Mouse (Mus musculus): ENCODE results near the gene Pdzrn3. TPM values are rescaled to one million over a fixed set of nuclear protein-coding genes. Genes with fewer than 3 reads are reported as not detected.

The Pdzrn3 gene
- polyA plus RNA-seq, 1 experiment from 2014 or later = 6.4 TPM

DNA sequence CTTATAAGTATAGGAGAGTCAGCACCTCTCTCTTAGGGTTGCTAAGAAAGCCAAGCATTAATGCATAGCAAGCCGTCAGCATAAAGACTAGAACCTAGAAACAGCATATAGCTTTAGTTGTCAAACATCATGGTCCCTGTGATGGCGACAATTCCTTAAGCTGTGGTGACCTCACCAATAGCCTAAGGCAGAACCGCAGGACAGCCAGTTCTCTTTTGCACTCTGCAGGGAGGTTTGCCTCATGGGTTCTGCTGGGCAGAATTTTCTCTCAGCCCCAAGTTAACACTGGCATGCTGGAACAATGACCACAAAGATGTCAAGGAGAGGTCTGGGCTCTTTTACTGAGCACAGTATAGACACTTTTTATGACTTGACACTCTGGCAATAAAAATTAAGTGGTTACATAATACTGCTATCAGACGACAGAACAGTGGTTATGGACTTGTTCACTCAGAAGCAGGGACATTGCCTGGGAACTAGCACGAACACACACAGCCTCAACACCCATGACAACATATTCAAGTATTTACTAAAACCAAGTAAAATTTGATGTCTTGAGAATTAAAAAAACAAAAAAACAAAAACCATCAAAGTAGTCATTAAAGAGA, 90.0 kb downstream of the Pdzrn3 start:
- Histone ChIP-seq H3K9ac (ENCODE audit: low read length) (no peak overlapping the region), H3K4me2 (ENCODE audit: low read depth, low read length, severe bottlenecking) (no peak overlapping the region), H3K36me3 (ENCODE audit: control insufficient read depth, insufficient read depth, low read length) (no peaks in the 10 kb centered on the region), H3K27ac (ENCODE audit: low read depth, low read length) (no peak overlapping the region), H3K4me3 (ENCODE audit: low read depth, low read length) (no peak overlapping the region), H3K4me1 (replicated peaks; ENCODE audit: control insufficient read depth, insufficient read depth, low read length) (peaks cover 3% of the 10 kb centered on the region; the same call in 1 of the 2 replicates), H3K9me3 (ENCODE audit: control insufficient read depth, low read length) (no peaks in the 10 kb centered on the region), H3K27me3 (ENCODE audit: control insufficient read depth, insufficient read depth, low read length) (no peaks in the 10 kb centered on the region)
- DNase-seq (ENCODE audit: low spot score) = no peak
- 77% methylated on average over 5 of the region's 5 CpGs for whole genome bisulfite sequencing
- ATAC-seq (replicated peaks; ENCODE audit: low FRiP score) = no peak

- no peak overlapping the region for H3K4me3 ChIP-seq (ENCODE audit: low read depth, low read length)
- H3K4me2 ChIP-seq (ENCODE audit: low read depth, low read length, severe bottlenecking) = no peak overlapping the region
- H3K4me1 ChIP-seq (replicated peaks; ENCODE audit: control insufficient read depth, insufficient read depth, low read length) = peaks cover 3% of the 10 kb centered on the region; the same call in 1 of the 2 replicates
- no peak for ATAC-seq (replicated peaks; ENCODE audit: low FRiP score)
- no peak overlapping the region for H3K9ac ChIP-seq (ENCODE audit: low read length)
- 90% methylated on average over 2 of the region's 2 CpGs for WGBS
- no peaks in the 10 kb centered on the region for H3K27me3 ChIP-seq (ENCODE audit: control insufficient read depth, insufficient read depth, low read length)
- no peaks in the 10 kb centered on the region for H3K36me3 ChIP-seq (ENCODE audit: control insufficient read depth, insufficient read depth, low read length)
- H3K27ac ChIP-seq (ENCODE audit: low read depth, low read length) = no peak overlapping the region
- H3K9me3 ChIP-seq (ENCODE audit: control insufficient read depth, low read length) = no peaks in the 10 kb centered on the region
- no peak for DNase-seq (ENCODE audit: low spot score)
Measured at GRCm38 (mm10) chr6:101287077-101287476, 90.6 kb downstream of the Pdzrn3 start.

- DNase-seq (ENCODE audit: low spot score) (no peak), ATAC-seq (replicated peaks; ENCODE audit: low FRiP score) (peak; percentile 62)
- Histone ChIP-seq H3K4me2 (ENCODE audit: low read depth, low read length, severe bottlenecking) (no peak overlapping the region), H3K36me3 (ENCODE audit: control insufficient read depth, insufficient read depth, low read length) (no peaks in the 10 kb centered on the region), H3K9me3 (ENCODE audit: control insufficient read depth, low read length) (no peaks in the 10 kb centered on the region), H3K27ac (ENCODE audit: low read depth, low read length) (no peak overlapping the region), H3K27me3 (ENCODE audit: control insufficient read depth, insufficient read depth, low read length) (no peaks in the 10 kb centered on the region), H3K4me3 (ENCODE audit: low read depth, low read length) (no peak overlapping the region), H3K9ac (ENCODE audit: low read length) (no peak overlapping the region), H3K4me1 (replicated peaks; ENCODE audit: control insufficient read depth, insufficient read depth, low read length) (peaks cover 12% of the 10 kb centered on the region; the same call in 1 of the 2 replicates)
- 41% methylated on average over 6 of the region's 6 CpGs for WGBS
Measured at GRCm38 (mm10) chr6:101284368-101284955, 93.2 kb downstream of the Pdzrn3 start.

DNA sequence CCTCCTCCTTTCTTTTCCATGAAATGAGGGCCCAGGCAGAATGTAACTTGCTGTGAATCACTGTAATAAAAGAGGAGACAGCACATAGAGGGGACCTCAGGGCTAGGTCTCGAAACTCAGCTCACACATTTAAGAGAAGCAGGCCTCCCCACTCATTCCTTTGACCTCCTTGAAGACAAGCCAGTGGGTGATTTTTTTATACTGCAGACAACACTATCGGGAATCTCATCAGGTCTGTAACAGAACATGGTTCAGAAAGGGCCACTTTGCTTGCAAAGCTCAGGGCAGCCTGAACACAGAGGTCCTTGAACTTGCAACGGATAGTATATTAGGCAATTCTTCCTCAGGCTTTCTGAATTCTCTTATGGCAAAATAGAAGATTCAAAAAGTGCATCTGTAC, 93.8 kb downstream of the Pdzrn3 start:
- no peak for DNase-seq (ENCODE audit: low spot score)
- no peaks in the 10 kb centered on the region for H3K9me3 ChIP-seq (ENCODE audit: control insufficient read depth, low read length)
- WGBS = 53% methylated on average over 3 of the region's 3 CpGs
- no peak for ATAC-seq (replicated peaks; ENCODE audit: low FRiP score)
- H3K9ac ChIP-seq (ENCODE audit: low read length) = no peak overlapping the region
- H3K4me3 ChIP-seq (ENCODE audit: low read depth, low read length) = no peak overlapping the region
- peaks cover 12% of the 10 kb centered on the region; the same call in 1 of the 2 replicates for H3K4me1 ChIP-seq (replicated peaks; ENCODE audit: control insufficient read depth, insufficient read depth, low read length)
- H3K27me3 ChIP-seq (ENCODE audit: control insufficient read depth, insufficient read depth, low read length) = no peaks in the 10 kb centered on the region
- H3K27ac ChIP-seq (ENCODE audit: low read depth, low read length) = no peak overlapping the region
- no peak overlapping the region for H3K4me2 ChIP-seq (ENCODE audit: low read depth, low read length, severe bottlenecking)
- H3K36me3 ChIP-seq (ENCODE audit: control insufficient read depth, insufficient read depth, low read length) = no peaks in the 10 kb centered on the region

GRCm38 (mm10) chr6:101281644-101282043, 96.1 kb downstream of the Pdzrn3 start:
- WGBS = 18% methylated on average over 3 of the region's 3 CpGs
- ATAC-seq (replicated peaks; ENCODE audit: low FRiP score) = no peak; the same call in 1 of the 2 replicates
- H3K4me2 ChIP-seq (ENCODE audit: low read depth, low read length, severe bottlenecking) = no peak overlapping the region
- no peak overlapping the region for H3K27ac ChIP-seq (ENCODE audit: low read depth, low read length)
- no peaks in the 10 kb centered on the region for H3K9me3 ChIP-seq (ENCODE audit: control insufficient read depth, low read length)
- H3K4me1 ChIP-seq (replicated peaks; ENCODE audit: control insufficient read depth, insufficient read depth, low read length) = peaks cover 12% of the 10 kb centered on the region; the same call in 1 of the 2 replicates
- H3K9ac ChIP-seq (ENCODE audit: low read length) = no peak overlapping the region
- no peak for DNase-seq (ENCODE audit: low spot score)
- H3K36me3 ChIP-seq (ENCODE audit: control insufficient read depth, insufficient read depth, low read length) = no peaks in the 10 kb centered on the region
- H3K4me3 ChIP-seq (ENCODE audit: low read depth, low read length) = no peak overlapping the region
- no peaks in the 10 kb centered on the region for H3K27me3 ChIP-seq (ENCODE audit: control insufficient read depth, insufficient read depth, low read length)

- Histone ChIP-seq H3K27ac (ENCODE audit: low read depth, low read length) (no peak overlapping the region), H3K27me3 (ENCODE audit: control insufficient read depth, insufficient read depth, low read length) (no peaks in the 10 kb centered on the region), H3K9me3 (ENCODE audit: control insufficient read depth, low read length) (no peaks in the 10 kb centered on the region), H3K36me3 (ENCODE audit: control insufficient read depth, insufficient read depth, low read length) (no peaks in the 10 kb centered on the region), H3K4me1 (replicated peaks; ENCODE audit: control insufficient read depth, insufficient read depth, low read length) (peaks cover 12% of the 10 kb centered on the region; the same call in 1 of the 2 replicates), H3K4me2 (ENCODE audit: low read depth, low read length, severe bottlenecking) (0 out of 2 replicates have a peak overlapping the region, but pooled peaks have one; percentile 2), H3K4me3 (ENCODE audit: low read depth, low read length) (no peak overlapping the region), H3K9ac (ENCODE audit: low read length) (no peak overlapping the region)
- ATAC-seq (replicated peaks; ENCODE audit: low FRiP score) = peak; percentile 51; the same call in 1 of the 2 replicates
- WGBS = 5% methylated on average over 9 of the region's 9 CpGs
- no peak for DNase-seq (ENCODE audit: low spot score)
Measured at GRCm38 (mm10) chr6:101280811-101281218, 96.9 kb downstream of the Pdzrn3 start.

GRCm38 (mm10) chr6:101278286-101278932, 99.3 kb downstream of the Pdzrn3 start:
- WGBS = 77% methylated on average over 13 of the region's 13 CpGs
- no peak for DNase-seq (ENCODE audit: low spot score)

GRCm38 (mm10) chr6:101276261-101276660, 101.4 kb downstream of the Pdzrn3 start:
- Histone ChIP-seq H3K4me1 (replicated peaks; ENCODE audit: control insufficient read depth, insufficient read depth, low read length) (peaks cover 4% of the 10 kb centered on the region; the same call in 1 of the 2 replicates), H3K4me2 (ENCODE audit: low read depth, low read length, severe bottlenecking) (no peak overlapping the region), H3K9ac (ENCODE audit: low read length) (no peak overlapping the region), H3K4me3 (ENCODE audit: low read depth, low read length) (no peak overlapping the region), H3K27ac (ENCODE audit: low read depth, low read length) (no peak overlapping the region), H3K27me3 (ENCODE audit: control insufficient read depth, insufficient read depth, low read length) (peaks cover 9% of the 10 kb centered on the region), H3K36me3 (ENCODE audit: control insufficient read depth, insufficient read depth, low read length) (no peaks in the 10 kb centered on the region), H3K9me3 (ENCODE audit: control insufficient read depth, low read length) (no peaks in the 10 kb centered on the region)
- DNase-seq (ENCODE audit: low spot score) (no peak), ATAC-seq (replicated peaks; ENCODE audit: low FRiP score) (no peak)
- WGBS = 88% methylated on average over 8 of the region's 8 CpGs

More at GRCm38 (mm10) chr6:101278286-101278932, 99.3 kb downstream of the Pdzrn3 start:
- H3K9me3 ChIP-seq (ENCODE audit: control insufficient read depth, low read length) = no peaks in the 10 kb centered on the region
- no peak overlapping the region for H3K9ac ChIP-seq (ENCODE audit: low read length)
- ATAC-seq (replicated peaks; ENCODE audit: low FRiP score) = no peak
- H3K27ac ChIP-seq (ENCODE audit: low read depth, low read length) = no peak overlapping the region
- H3K36me3 ChIP-seq (ENCODE audit: control insufficient read depth, insufficient read depth, low read length) = no peaks in the 10 kb centered on the region
- no peak overlapping the region for H3K4me3 ChIP-seq (ENCODE audit: low read depth, low read length)
- peaks cover 9% of the 10 kb centered on the region; the same call in 1 of the 2 replicates for H3K4me1 ChIP-seq (replicated peaks; ENCODE audit: control insufficient read depth, insufficient read depth, low read length)
- H3K27me3 ChIP-seq (ENCODE audit: control insufficient read depth, insufficient read depth, low read length) = no peaks in the 10 kb centered on the region
- H3K4me2 ChIP-seq (ENCODE audit: low read depth, low read length, severe bottlenecking) = no peak overlapping the region

Data from forebrain, embryonic 11.5 days (tissue).